Mouse (Mus musculus) activated CD4-positive, CD25-positive, alpha-beta regulatory T cell, adult 9 weeks (primary cell): ENCODE measurements around the gene Gprc5a. TPM values are rescaled to one million over a fixed set of nuclear protein-coding genes. Genes with fewer than 3 reads are reported as not detected.

Experiments used
- polyA plus RNA-seq: library from polyadenylated mRNA; unstranded; fragments of 100-300 nt; shearing (Covaris generic); gene quantifications from one replicate; pipeline ENCODE4 v1.2.1, GENCODE M21; 2017

Gprc5a gene
- 1.1 TPM for polyA plus RNA-seq

DNA sequence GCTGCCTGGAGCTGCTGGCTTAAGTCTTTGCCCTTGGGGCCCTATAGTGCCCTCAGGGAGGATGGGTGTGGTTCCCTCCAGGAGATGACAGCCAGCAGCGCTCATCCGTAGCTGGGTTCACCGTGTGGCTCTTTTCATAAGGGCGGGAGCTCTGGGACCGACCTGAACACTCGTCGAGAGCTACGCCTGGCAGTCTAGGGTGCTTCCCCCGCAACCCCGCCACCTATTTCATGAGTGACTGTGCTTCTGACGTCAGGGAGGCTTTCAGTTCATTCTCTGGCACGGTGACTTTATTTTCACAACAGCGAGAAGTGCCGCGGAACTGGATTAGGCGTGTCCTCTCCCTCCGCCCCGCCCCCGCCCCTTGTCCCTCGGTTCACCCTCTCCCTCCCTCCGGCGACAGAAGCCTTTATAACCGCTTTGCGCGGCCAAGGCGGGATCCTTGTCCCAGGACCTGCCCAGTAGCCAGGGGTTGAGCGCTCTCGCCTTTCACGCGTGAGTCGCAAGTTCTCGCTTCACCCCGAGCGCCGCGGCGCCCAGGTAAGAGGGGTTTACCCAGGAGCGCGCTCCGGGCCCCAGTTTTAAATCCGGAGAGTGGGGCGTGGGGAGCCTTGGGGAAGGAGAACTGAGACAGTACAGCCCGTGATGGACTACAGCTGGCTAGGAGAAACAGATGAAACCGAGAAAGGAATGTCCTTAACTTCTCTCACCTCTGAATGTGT is at the start of gene Gprc5a:
TSS of gene Gprc5a (plus strand) at position 416 of the 722 bp plus-strand sequence.

DNA sequence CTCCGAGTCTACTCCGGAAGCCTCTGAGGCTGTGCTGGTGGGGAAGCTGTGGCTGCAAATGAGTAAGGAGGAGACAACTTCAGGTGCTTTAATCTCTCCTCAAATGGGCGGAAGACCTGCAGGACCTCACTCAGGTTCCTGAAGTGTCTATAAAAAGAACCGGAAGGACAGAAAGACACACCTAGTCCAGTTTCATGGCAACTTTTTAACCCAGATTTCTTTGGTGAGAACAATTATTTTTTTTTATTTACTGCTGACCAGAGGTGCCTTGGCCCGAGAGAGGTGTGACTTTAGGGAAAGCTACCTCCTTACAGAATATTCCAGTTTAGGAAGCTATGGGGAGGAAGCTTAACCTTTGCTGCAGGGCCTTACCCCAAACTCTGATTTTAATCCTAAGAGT is 52.7 kb downstream of the Gprc5a start, which contains the start of gene Gprc5d:
TSS of gene Gprc5d (minus strand) at position 101 of the 400 bp plus-strand sequence.

Other genes starting within 250 kb of the Gprc5a start
- 42.6 TPM for gene Crebl2, start 235.5 kb upstream of the Gprc5a start, polyA plus RNA-seq
- gene Gpr19, start 167.1 kb upstream of the Gprc5a start, polyA plus RNA-seq = 6.7 TPM
- 50.8 TPM for gene Cdkn1b, start 145.2 kb upstream of the Gprc5a start, polyA plus RNA-seq
- gene Apold1, start 83.9 kb upstream of the Gprc5a start, polyA plus RNA-seq = 0.17 TPM
- gene Ddx47, start 54.0 kb upstream of the Gprc5a start, polyA plus RNA-seq = 154 TPM
- not detected for gene Gprc5d, start 52.6 kb downstream of the Gprc5a start, polyA plus RNA-seq
- 20.8 TPM for gene Fam234b, start 132.3 kb downstream of the Gprc5a start, polyA plus RNA-seq
- not detected for gene Hebp1, start 132.4 kb downstream of the Gprc5a start, polyA plus RNA-seq
- gene Gsg1, start 188.7 kb downstream of the Gprc5a start, polyA plus RNA-seq = not detected
- gene Pbp2, start 244.8 kb downstream of the Gprc5a start, polyA plus RNA-seq = not detected